Mouse (Mus musculus) stomach, postnatal 0 days (tissue): ENCODE results near the gene Ank3. TPM values are rescaled to one million over a fixed set of nuclear protein-coding genes. Genes with fewer than 3 reads are reported as not detected.

Experiments used
- ATAC-seq: fragments of 200-750 bp; cut with Nextera tagmentation; 2 replicates; pipeline ENCODE4 v1.8.0; 2017; ENCODE audit not compliant: low FRiP score, low TSS enrichment
- DNase-seq: peaks from one replicate; pipeline ENCODE4 v3.0.0-alpha.2; 2016; ENCODE audit warnings: low spot score
- H3K27ac ChIP-seq: fragments of 300-500 bp; sonication (generic); replicated peaks from 2 replicates; pipeline ENCODE4 v1.5.1; 2014; ENCODE audit warnings: mild to moderate bottlenecking, control low read depth
- H3K27me3 ChIP-seq: fragments of 300-500 bp; sonication (generic); 2 replicates; pipeline ENCODE4 v1.6.1; 2014; ENCODE audit warnings: low read length; ENCODE audit not compliant: control insufficient read depth, insufficient read depth
- H3K36me3 ChIP-seq: fragments of 300-500 bp; sonication (generic); 2 replicates; pipeline ENCODE4 v1.6.1; 2014; ENCODE audit warnings: low read length, mixed read lengths; ENCODE audit not compliant: control insufficient read depth, insufficient read depth
- H3K4me1 ChIP-seq: fragments of 300-500 bp; sonication (generic); replicated peaks from 2 replicates; pipeline ENCODE4 v1.6.1; 2014; ENCODE audit warnings: antibody characterized with exemption; ENCODE audit not compliant: control insufficient read depth, insufficient read depth
- H3K4me2 ChIP-seq: fragments of 300-500 bp; sonication (generic); replicated peaks from 2 replicates; pipeline ENCODE4 v1.6.1; 2014; ENCODE audit warnings: low read depth, mild to moderate bottlenecking, control low read depth, moderate library complexity
- H3K4me3 ChIP-seq: fragments of 300-500 bp; sonication (generic); 2 replicates; pipeline ENCODE4 v1.5.1; 2014; ENCODE audit warnings: low read depth, low read length, control low read depth
- H3K9ac ChIP-seq: fragments of 300-500 bp; sonication (generic); 2 replicates; pipeline ENCODE4 v1.6.1; 2014; ENCODE audit warnings: mild to moderate bottlenecking, low read length, control low read depth, mixed read lengths
- H3K9me3 ChIP-seq: fragments of 300-500 bp; sonication (generic); 2 replicates; pipeline ENCODE4 v1.6.1; 2016; ENCODE audit warnings: low read length; ENCODE audit not compliant: control insufficient read depth
- CTCF ChIP-seq: IDR thresholded peaks from 2 replicates; pipeline ENCODE4 v1.5.1; 2016; ENCODE audit warnings: antibody characterized with exemption, low read depth, mild to moderate bottlenecking, moderate library complexity
- EP300 ChIP-seq: optimal IDR thresholded peaks from 2 replicates; pipeline ENCODE3; 2016; ENCODE audit warnings: antibody characterized with exemption
- WGBS: fragments of 180-500 bp; shearing (Covaris S2); extraction: QIAGEN DNeasy Blood & Tissue Kit; methylation state at CpG from one replicate; pipeline ENCODE4 v1.1.7; 2014; 5-methylcytosine and 5-hydroxymethylcytosine counted together
- polyA plus RNA-seq: library from polyadenylated mRNA; unstranded; fragments of >200 nt; fragmentation: Nextera tagmentation; extraction: Ambion mirVana; gene quantifications from 2 replicates; pipeline ENCODE4 v1.2.1, GENCODE M21; 2015

Ank3 gene
- polyA plus RNA-seq, 1 experiment from 2014 or later = 16.0 TPM

GRCm38 (mm10) chr10:69950236-69950918, 551.8 kb downstream of the Ank3 start:
- 83% methylated on average over 11 of the region's 11 CpGs for WGBS

GRCm38 (mm10) chr10:69950919-69951236, 552.3 kb downstream of the Ank3 start:
- Histone ChIP-seq H3K4me2 (no peak overlapping the region), H3K4me3 (no peak overlapping the region), H3K9me3 (no peaks in the 10 kb centered on the region), H3K4me1 (no peaks in the 10 kb centered on the region), H3K27ac (no peak overlapping the region), H3K36me3 (no peaks in the 10 kb centered on the region), H3K9ac (no peak overlapping the region), H3K27me3 (no peaks in the 10 kb centered on the region)
- 81% methylated on average over 9 of the region's 9 CpGs for WGBS
- DNase-seq (no peak), ATAC-seq (no peak)
- TF ChIP-seq EP300 = no peak
- no peak for TF ChIP-seq CTCF

More at GRCm38 (mm10) chr10:69950236-69950918, 551.8 kb downstream of the Ank3 start:
- no peaks in the 10 kb centered on the region for H3K4me1 ChIP-seq
- no peak for TF ChIP-seq CTCF
- no peak for TF ChIP-seq EP300
- H3K36me3 ChIP-seq = no peaks in the 10 kb centered on the region
- H3K27ac ChIP-seq = no peak overlapping the region
- H3K27me3 ChIP-seq = no peaks in the 10 kb centered on the region
- no peak for DNase-seq
- H3K4me3 ChIP-seq = no peak overlapping the region
- no peak for ATAC-seq
- H3K9me3 ChIP-seq = no peaks in the 10 kb centered on the region
- H3K4me2 ChIP-seq = no peak overlapping the region
- no peak overlapping the region for H3K9ac ChIP-seq

GRCm38 (mm10) chr10:69951426-69951825, 552.9 kb downstream of the Ank3 start:
- H3K9ac ChIP-seq = no peak overlapping the region
- no peaks in the 10 kb centered on the region for H3K4me1 ChIP-seq
- H3K27me3 ChIP-seq = no peaks in the 10 kb centered on the region
- no peak overlapping the region for H3K27ac ChIP-seq
- no peak overlapping the region for H3K4me2 ChIP-seq
- 71% methylated on average over 4 of the region's 4 CpGs for WGBS
- ATAC-seq = no peak
- TF ChIP-seq CTCF = no peak
- no peak for TF ChIP-seq EP300
- no peaks in the 10 kb centered on the region; the same call in 1 of the 2 replicates for H3K36me3 ChIP-seq
- H3K4me3 ChIP-seq = no peak overlapping the region
- DNase-seq = no peak
- no peaks in the 10 kb centered on the region for H3K9me3 ChIP-seq

- ATAC-seq (no peak), DNase-seq (no peak)
- Histone ChIP-seq H3K27me3 (no peaks in the 10 kb centered on the region), H3K4me3 (no peak overlapping the region), H3K4me1 (no peaks in the 10 kb centered on the region), H3K9ac (no peak overlapping the region), H3K36me3 (no peaks in the 10 kb centered on the region; the same call in 1 of the 2 replicates), H3K27ac (no peak overlapping the region), H3K9me3 (no peaks in the 10 kb centered on the region), H3K4me2 (no peak overlapping the region)
- 73% methylated on average over 1 of the region's 1 CpGs for WGBS
- TF ChIP-seq EP300 (no peak), CTCF (no peak)
Observed at GRCm38 (mm10) chr10:69952316-69952715, 553.7 kb downstream of the Ank3 start.

- TF ChIP-seq EP300 = no peak
- no peak for TF ChIP-seq CTCF
- no peaks in the 10 kb centered on the region for H3K9me3 ChIP-seq
- no peak overlapping the region for H3K4me2 ChIP-seq
- H3K36me3 ChIP-seq = no peaks in the 10 kb centered on the region; the same call in 1 of the 2 replicates
- WGBS = 65% methylated on average over 9 of the region's 9 CpGs
- H3K9ac ChIP-seq = no peak overlapping the region
- H3K4me1 ChIP-seq = no peaks in the 10 kb centered on the region
- no peaks in the 10 kb centered on the region for H3K27me3 ChIP-seq
- H3K27ac ChIP-seq = no peak overlapping the region
- H3K4me3 ChIP-seq = no peak overlapping the region
- ATAC-seq = no peak
- DNase-seq = no peak
Observed at GRCm38 (mm10) chr10:69954657-69955267, 556.2 kb downstream of the Ank3 start.

- H3K36me3 ChIP-seq = no peaks in the 10 kb centered on the region
- no peak overlapping the region for H3K4me3 ChIP-seq
- H3K27ac ChIP-seq = no peak overlapping the region
- ATAC-seq = no peak
- no peaks in the 10 kb centered on the region for H3K27me3 ChIP-seq
- no peaks in the 10 kb centered on the region for H3K9me3 ChIP-seq
- DNase-seq = no peak
- whole genome bisulfite sequencing = 67% methylated on average over 7 of the region's 7 CpGs
- H3K4me1 ChIP-seq = no peaks in the 10 kb centered on the region
- H3K9ac ChIP-seq = no peak overlapping the region
- TF ChIP-seq EP300 (no peak), CTCF (no peak)
- no peak overlapping the region for H3K4me2 ChIP-seq
Observed at GRCm38 (mm10) chr10:69962226-69962625, 563.7 kb downstream of the Ank3 start.
